Mouse (Mus musculus) lung, postnatal 0 days (tissue): ENCODE results near the gene Olfr120. TPM values are rescaled to one million over a fixed set of nuclear protein-coding genes. Genes with fewer than 3 reads are reported as not detected.
"Not testable (repeated sequence)": the region's sequence is repeated elsewhere in the genome, so short reads cannot be mapped to it uniquely, and the experiment has no call there.

Experiments used
- ATAC-seq: fragments of 200-750 bp; cut with Nextera tagmentation; 2 replicates; pipeline ENCODE4 v1.8.0; 2017; ENCODE audit warnings: moderate library complexity
- DNase-seq: peaks from one replicate; pipeline ENCODE4 v3.0.0-alpha.2; 2016; ENCODE audit warnings: low spot score
- H3K27ac ChIP-seq: fragments of 300-500 bp; sonication (generic); 2 replicates; pipeline ENCODE4 v1.5.1; 2014; ENCODE audit warnings: antibody characterized with exemption, mild to moderate bottlenecking, low read length, mixed read lengths
- H3K27me3 ChIP-seq: fragments of 300-500 bp; sonication (generic); replicated peaks from 2 replicates; pipeline ENCODE4 v1.6.1; 2014; ENCODE audit warnings: low read length, mixed read lengths; ENCODE audit not compliant: insufficient read depth
- H3K36me3 ChIP-seq: fragments of 300-500 bp; sonication (generic); 2 replicates; pipeline ENCODE4 v1.6.1; 2014; ENCODE audit warnings: low read length, mixed read lengths; ENCODE audit not compliant: insufficient read depth
- H3K4me1 ChIP-seq: fragments of 300-500 bp; sonication (generic); 2 replicates; pipeline ENCODE4 v1.6.1; 2014; ENCODE audit warnings: antibody characterized with exemption, low read depth, low read length, mixed read lengths; ENCODE audit not compliant: insufficient read depth
- H3K4me2 ChIP-seq: fragments of 300-500 bp; sonication (generic); replicated peaks from 2 replicates; pipeline ENCODE4 v1.6.1; 2014; ENCODE audit warnings: low read depth, mild to moderate bottlenecking, low read length, moderate library complexity, mixed read lengths
- H3K4me3 ChIP-seq: fragments of 300-500 bp; sonication (generic); 2 replicates; pipeline ENCODE4 v1.5.1; 2014; ENCODE audit warnings: low read depth, low read length
- H3K9ac ChIP-seq: fragments of 300-500 bp; sonication (generic); replicated peaks from 2 replicates; pipeline ENCODE4 v1.6.1; 2014; ENCODE audit warnings: low read depth, mild to moderate bottlenecking
- H3K9me3 ChIP-seq: fragments of 300-500 bp; sonication (generic); 2 replicates; pipeline ENCODE4 v1.6.1; 2016; ENCODE audit warnings: low read length, mixed read lengths
- CTCF ChIP-seq: IDR thresholded peaks from 2 replicates; pipeline ENCODE4 v1.5.1; 2016; ENCODE audit warnings: antibody characterized with exemption, mild to moderate bottlenecking
- EP300 ChIP-seq: IDR thresholded peaks from 2 replicates; pipeline ENCODE4 v1.6.1; 2016; ENCODE audit warnings: antibody characterized with exemption, mild to moderate bottlenecking, control low read depth
- WGBS: fragments of 180-500 bp; shearing (Covaris S2); extraction: QIAGEN DNeasy Blood & Tissue Kit; methylation state at CpG from one replicate; pipeline ENCODE4 v1.1.7; 2014; 5-methylcytosine and 5-hydroxymethylcytosine counted together
- polyA plus RNA-seq: library from polyadenylated mRNA; unstranded; fragments of >200 nt; fragmentation: Nextera tagmentation; extraction: Ambion mirVana; gene quantifications from 2 replicates; pipeline ENCODE4 v1.2.1, GENCODE M21; 2015

Olfr120 gene
- polyA plus RNA-seq, result not detected in 2 replicates

DNA sequence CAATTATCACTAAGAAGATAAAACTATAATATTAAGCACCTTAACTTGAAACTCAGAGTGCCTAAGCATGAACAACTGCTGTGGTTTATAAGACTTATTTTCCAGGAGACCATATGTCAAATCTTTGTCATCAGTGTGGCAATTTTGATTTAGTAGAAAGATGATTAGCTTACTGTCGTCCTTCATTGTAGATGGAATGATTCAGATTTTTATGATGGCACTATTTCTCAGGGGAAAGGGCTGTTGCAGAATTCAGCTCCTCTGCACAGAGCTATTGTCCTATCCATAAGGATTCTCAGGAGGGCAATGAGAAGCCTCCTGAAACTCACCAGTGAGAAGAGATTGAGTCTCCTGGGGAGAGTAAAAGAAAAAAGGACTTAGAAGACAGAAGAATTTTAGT is at the start of gene Olfr120:
Gene Olfr120, plus strand, starts transcription at position 301 of the 400 bp plus-strand sequence.
- Histone ChIP-seq H3K4me1 (no peaks in the 10 kb centered on the region), H3K9me3 (no peaks in the 10 kb centered on the region), H3K9ac (no peak within 1 kb of the TSS), H3K36me3 (no peaks in the 10 kb centered on the region), H3K4me2 (no peak within 1 kb of the TSS), H3K4me3 (no peak within 1 kb of the TSS), H3K27ac (no peak within 1 kb of the TSS), H3K27me3 (no peaks in the 10 kb centered on the region)
- WGBS, result 73% methylated on average over 1 of the region's 1 CpGs
- ATAC-seq (no peak), DNase-seq (no peak)
- no peak for TF ChIP-seq EP300
- no peak for TF ChIP-seq CTCF

DNA sequence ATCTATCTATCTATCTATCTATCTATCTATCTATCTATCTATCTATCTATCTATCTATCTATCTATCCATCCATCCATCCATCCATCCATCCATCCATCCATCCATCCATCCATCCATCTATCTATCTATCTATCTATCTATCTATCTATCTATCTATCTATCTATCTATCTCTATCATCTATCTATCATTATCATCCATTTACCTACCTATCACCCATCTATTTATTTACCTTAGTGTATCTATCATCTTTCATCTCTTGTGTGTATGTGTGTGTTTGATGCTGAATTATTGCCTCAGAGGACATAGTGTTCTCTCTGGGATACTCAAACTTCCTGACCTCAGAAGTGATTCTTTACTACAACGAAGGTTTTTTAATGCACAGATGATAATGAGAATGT is 25.3 kb upstream of the Olfr120 start, which contains the start of gene Olfr119:
Gene Olfr119, plus strand, starts transcription at position 301 of the 400 bp plus-strand sequence.
- H3K4me2 ChIP-seq, ATAC-seq, H3K27me3 ChIP-seq, H3K4me3 ChIP-seq, DNase-seq, H3K9me3 ChIP-seq, H3K27ac ChIP-seq, H3K9ac ChIP-seq, H3K36me3 ChIP-seq, H3K4me1 ChIP-seq: not testable (repeated sequence)
- 44% methylated on average over 1 of the region's 1 CpGs for WGBS

DNA sequence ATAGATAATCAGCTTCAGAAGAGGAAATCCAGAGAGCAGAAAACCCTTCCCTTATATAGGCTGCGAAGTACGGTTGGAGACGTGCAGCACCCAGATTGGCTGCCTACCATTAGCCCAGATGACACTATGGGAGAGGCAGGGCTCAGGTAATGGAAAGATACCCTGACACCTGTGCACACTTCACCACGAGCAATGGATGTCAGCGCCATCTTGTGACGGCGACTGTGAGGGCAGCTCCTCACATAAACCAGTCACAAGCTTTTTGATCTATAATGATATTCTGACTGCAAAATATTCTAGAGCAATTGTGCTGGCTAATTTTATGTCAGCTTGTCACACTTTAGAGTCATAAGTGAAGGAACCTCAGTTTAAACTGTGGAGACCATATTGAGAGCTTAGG is 16.5 kb downstream of the Olfr120 start:
- H3K4me1 ChIP-seq, result no peaks in the 10 kb centered on the region
- H3K9ac ChIP-seq, result no peak overlapping the region
- H3K27me3 ChIP-seq, result no peaks in the 10 kb centered on the region
- H3K4me2 ChIP-seq, result no peak overlapping the region
- H3K9me3 ChIP-seq, result no peaks in the 10 kb centered on the region
- DNase-seq (no peak), ATAC-seq (no peak)
- no peak overlapping the region for H3K27ac ChIP-seq
- H3K36me3 ChIP-seq, result no peaks in the 10 kb centered on the region
- TF ChIP-seq CTCF (no peak), EP300 (no peak)
- 49% methylated on average over 7 of the region's 7 CpGs for WGBS
- no peak overlapping the region for H3K4me3 ChIP-seq

DNA sequence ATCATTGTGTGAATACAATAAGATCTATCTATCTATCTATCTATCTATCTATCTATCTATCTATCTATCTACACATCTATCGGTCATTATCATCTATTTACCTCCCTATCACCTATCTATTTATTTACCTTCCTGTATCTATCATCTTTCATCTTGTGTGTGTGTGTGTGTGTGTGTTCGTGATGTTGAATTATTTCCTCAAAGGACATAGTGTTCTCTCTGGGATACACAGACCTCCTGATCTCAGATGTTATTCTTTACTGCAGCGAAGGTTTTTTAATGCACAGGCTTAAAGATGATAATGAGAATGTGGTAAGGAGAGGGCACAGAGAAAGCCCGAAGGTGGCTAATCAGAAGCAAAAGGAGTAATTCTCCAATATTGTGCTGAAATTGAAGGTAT is 46.7 kb downstream of the Olfr120 start, which contains the start of gene Olfr122:
Gene Olfr122, plus strand, starts transcription at position 301 of the 400 bp plus-strand sequence.
- Histone ChIP-seq H3K4me2 (no peak within 1 kb of the TSS), H3K36me3 (no peaks in the 10 kb centered on the region), H3K27me3 (no peaks in the 10 kb centered on the region), H3K9me3 (no peaks in the 10 kb centered on the region), H3K4me1 (no peaks in the 10 kb centered on the region), H3K27ac (no peak within 1 kb of the TSS), H3K4me3 (no peak within 1 kb of the TSS), H3K9ac (no peak within 1 kb of the TSS)
- ATAC-seq, result no peak
- WGBS, result 74% methylated on average over 4 of the region's 4 CpGs
- no peak for DNase-seq
- no peak for TF ChIP-seq CTCF
- TF ChIP-seq EP300, result no peak

Other genes with a start within 250 kb of the Olfr120 start
- gene H2-M2, start 238.3 kb upstream of the Olfr120 start, polyA plus RNA-seq, result not detected in 2 replicates
- 0.13 TPM in 1 of 2 replicates, not detected in the other for gene Olfr110, start 229.3 kb upstream of the Olfr120 start, polyA plus RNA-seq
- gene Olfr111, start 213.8 kb upstream of the Olfr120 start, polyA plus RNA-seq, result not detected in 2 replicates
- gene Olfr112, start 152.4 kb upstream of the Olfr120 start, polyA plus RNA-seq, result not detected in 2 replicates
- not detected in 2 replicates for gene Olfr113, start 144.1 kb upstream of the Olfr120 start, polyA plus RNA-seq
- not detected in 2 replicates for gene Olfr114, start 129.1 kb upstream of the Olfr120 start, polyA plus RNA-seq
- gene Olfr115, start 94.7 kb upstream of the Olfr120 start, polyA plus RNA-seq, result not detected in 2 replicates
- not detected in 2 replicates for gene Olfr116, start 94.6 kb upstream of the Olfr120 start, polyA plus RNA-seq
- not detected in 2 replicates for gene Olfr117, start 58.0 kb upstream of the Olfr120 start, polyA plus RNA-seq
- not detected in 2 replicates for gene Olfr118, start 54.8 kb upstream of the Olfr120 start, polyA plus RNA-seq
- gene Olfr119, start 25.2 kb upstream of the Olfr120 start, polyA plus RNA-seq, result not detected in 2 replicates
- not detected in 2 replicates for gene Olfr121, start 27.0 kb downstream of the Olfr120 start, polyA plus RNA-seq
- gene Olfr122, start 46.8 kb downstream of the Olfr120 start, polyA plus RNA-seq, result not detected in 2 replicates
- gene Olfr123, start 71.7 kb downstream of the Olfr120 start, polyA plus RNA-seq, result not detected in 2 replicates
- not detected in 2 replicates for gene Olfr124, start 78.1 kb downstream of the Olfr120 start, polyA plus RNA-seq
- not detected in 2 replicates for gene Olfr125, start 111.1 kb downstream of the Olfr120 start, polyA plus RNA-seq
- gene Olfr126, start 125.7 kb downstream of the Olfr120 start, polyA plus RNA-seq, result not detected in 2 replicates
- gene Olfr127, start 178.6 kb downstream of the Olfr120 start, polyA plus RNA-seq, result not detected in 2 replicates
- gene Olfr128, start 198.7 kb downstream of the Olfr120 start, polyA plus RNA-seq, result not detected in 2 replicates
- gene Olfr761, start 231.3 kb downstream of the Olfr120 start, polyA plus RNA-seq, result not detected in 2 replicates